Mouse (Mus musculus) c-Kit-positive CD71-positive TER-119-positive erythroid progenitor cells, embryonic 14.5 days (primary cell): ENCODE measurements at regions not wholly inside any gene's neighbourhood (a gene's known extent, or its start where the extent isn't known, plus 50 kb on each side); places are given as distances from the start of the nearest gene placed in this dataset.

Experiments used
- DNase-seq: peaks from one replicate; pipeline ENCODE4 v3.0.0-alpha.2; 2013; ENCODE audit warnings: low spot score

- no peak for DNase-seq
Measured at GRCm38 (mm10) chr13:71506777-71507176, 456.7 kb downstream of the Irx1 start.

- no peak for DNase-seq
Measured at GRCm38 (mm10) chr13:71489773-71490172, 473.8 kb downstream of the Irx1 start.

- no peak for DNase-seq
Measured at GRCm38 (mm10) chr13:71481205-71481604, 482.3 kb downstream of the Irx1 start.

GRCm38 (mm10) chr13:71461552-71461951, 502.0 kb downstream of the Irx1 start:
- DNase-seq, result no peak

DNA sequence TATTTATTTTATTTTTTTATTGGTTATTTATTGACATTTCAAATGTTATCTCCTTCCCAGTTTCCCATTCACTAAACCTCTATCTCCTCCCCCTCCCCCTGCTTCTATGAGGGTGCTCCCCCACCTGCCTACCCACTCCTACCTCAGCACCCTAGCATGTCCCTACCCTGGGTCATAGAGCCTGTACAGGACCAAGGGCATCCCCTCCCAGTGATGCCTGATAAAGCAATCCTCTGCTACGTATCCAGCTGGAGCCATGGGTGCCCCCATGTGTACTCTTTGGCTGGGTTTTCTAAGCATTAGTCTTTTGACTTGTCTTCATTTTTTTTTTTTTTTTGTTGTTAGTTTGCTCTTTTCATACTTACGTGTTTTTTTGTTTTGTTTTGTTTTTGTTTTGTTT, 502.9 kb downstream of the Irx1 start:
- DNase-seq, result no peak

- no peak for DNase-seq
Measured at GRCm38 (mm10) chr13:71460097-71460496, 503.4 kb downstream of the Irx1 start.

DNA sequence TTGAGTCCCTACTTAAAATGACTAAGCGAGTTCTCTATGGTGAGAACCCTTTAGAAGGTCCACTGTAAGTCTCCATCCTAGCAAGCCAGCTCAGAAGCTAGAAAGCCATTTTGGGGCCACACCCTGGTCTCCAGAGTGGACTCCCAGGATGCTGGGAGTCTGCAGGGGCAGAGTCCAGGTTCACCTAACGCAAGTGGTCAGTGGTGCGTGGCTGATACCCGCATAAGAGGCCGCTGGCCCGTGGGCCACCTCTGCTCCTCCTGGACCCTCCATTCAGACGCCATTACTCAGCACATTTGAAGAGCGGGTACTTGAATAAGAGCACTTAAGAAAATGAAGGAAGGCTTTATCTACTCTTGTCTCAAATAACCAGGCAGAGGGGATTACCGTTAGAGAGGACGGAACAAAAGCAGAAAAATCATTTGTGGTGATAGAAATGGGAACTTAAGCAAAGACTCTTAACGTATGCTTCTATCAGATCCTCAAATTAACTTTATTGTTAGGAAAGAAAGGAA, 504.4 kb downstream of the Irx1 start:
- no peak for DNase-seq

- DNase-seq, result peak; percentile 0
Measured at GRCm38 (mm10) chr13:71458061-71458935, 505.2 kb downstream of the Irx1 start.

DNA sequence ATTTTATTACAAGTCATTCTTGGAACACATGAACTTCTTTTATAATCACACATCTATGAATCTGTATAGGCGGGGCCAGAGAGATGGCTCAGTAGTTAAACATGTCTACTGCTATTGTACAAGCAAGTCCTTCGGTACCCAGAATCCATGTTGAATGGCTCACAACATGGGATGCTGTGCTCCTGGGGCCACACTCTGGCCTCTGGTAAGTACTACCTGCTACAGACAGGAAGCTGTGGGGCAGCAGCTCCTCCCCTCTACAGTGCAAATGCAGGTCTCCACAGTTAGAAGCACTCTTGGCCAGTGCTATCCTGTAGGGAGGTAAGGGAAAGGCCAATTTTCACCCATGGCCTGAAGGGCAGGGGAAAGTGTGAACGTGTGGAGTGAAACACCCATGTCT, 506.0 kb downstream of the Irx1 start:
- no peak for DNase-seq

DNA sequence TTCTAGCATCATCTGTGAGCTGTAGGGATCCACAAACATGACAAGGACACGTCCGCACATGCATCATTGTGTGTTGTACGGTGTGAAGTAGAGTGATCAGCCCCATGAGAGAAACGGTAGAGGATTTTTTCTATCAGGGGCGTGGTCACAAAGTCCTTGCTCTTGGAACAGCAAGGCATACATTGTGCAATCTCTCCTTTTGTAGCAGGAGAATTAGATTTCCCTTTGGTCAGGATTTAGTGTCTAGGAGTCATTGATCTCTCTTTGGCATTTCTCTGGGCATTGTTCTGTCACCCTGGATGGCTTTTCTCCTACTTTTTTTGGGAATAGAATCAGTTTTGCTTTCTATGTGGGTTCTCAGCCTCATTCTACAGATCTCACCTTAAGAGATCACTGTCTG, 511.3 kb downstream of the Irx1 start:
- no peak for DNase-seq

DNA sequence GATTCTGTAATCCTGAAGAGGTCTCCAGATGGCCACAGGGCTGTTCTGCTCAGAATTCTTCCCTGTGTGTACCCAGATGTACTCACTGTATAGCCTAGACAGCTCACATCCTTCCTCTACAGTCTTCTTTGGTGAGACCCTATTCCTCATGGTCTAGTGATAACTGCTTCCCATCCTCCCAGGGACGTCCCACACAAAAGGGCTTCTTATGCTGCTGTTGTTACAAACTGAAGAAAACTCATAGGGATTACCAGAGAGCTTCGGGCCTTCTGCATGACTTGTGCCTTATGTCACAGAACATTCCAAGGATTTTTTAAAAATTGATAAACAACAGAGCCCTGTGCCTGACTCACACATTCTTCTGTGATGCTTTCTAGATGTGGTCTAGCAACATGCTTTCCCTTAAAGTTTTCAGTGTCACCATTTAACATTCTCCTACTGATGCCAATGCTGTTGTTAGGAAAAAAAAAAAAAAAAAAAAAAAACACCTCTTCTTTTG, 525.9 kb downstream of the Irx1 start:
- DNase-seq, result no peak

GRCm38 (mm10) chr13:71403654-71404560, 559.6 kb downstream of the Irx1 start:
- DNase-seq, result no peak

- DNase-seq, result no peak
Measured at GRCm38 (mm10) chr13:71393716-71394309, 552.2 kb upstream of the Adamts16 start.

DNA sequence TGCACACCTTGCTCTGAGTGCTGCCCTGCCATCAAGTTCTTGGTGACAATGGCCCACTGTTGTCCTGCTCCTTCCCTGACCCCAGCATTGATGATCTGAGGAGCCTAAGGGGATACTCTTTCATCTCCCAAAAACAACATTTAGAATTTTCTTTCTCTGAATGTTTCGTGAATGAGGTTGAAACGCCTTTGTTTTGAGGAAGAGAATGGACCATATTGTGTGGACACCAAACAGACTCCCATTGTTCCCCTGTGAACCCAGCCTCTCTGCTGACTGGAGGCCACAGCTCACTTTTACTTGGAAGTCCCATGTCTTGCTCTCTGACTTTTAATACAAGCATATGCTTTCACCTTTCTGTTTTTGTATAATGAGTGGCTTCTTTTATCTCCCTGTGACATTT, 537.0 kb upstream of the Adamts16 start:
- no peak for DNase-seq

GRCm38 (mm10) chr13:71375909-71376606, 534.4 kb upstream of the Adamts16 start:
- DNase-seq, result no peak

- DNase-seq, result no peak
Measured at GRCm38 (mm10) chr13:71372701-71373685, 531.4 kb upstream of the Adamts16 start.

DNA sequence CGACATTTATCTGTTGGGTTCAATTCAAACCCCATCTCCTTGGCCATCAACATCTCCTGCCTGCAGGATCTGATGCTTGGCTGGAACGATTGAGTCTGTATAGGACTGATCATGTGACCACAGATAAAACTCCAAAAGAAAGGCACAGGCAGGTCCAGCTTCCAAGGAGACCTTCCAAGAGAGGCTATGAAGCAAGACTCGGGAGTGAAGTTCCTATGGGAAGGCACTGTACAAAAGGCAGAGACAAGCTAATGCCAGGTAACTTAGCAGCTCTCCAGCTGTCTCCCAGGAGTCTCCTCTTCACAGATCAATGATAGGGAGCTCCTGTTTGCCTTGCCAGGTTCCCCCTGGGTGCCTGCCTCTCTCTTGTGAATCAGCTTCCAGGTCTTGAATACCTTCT, 528.2 kb upstream of the Adamts16 start:
- DNase-seq, result no peak

DNA sequence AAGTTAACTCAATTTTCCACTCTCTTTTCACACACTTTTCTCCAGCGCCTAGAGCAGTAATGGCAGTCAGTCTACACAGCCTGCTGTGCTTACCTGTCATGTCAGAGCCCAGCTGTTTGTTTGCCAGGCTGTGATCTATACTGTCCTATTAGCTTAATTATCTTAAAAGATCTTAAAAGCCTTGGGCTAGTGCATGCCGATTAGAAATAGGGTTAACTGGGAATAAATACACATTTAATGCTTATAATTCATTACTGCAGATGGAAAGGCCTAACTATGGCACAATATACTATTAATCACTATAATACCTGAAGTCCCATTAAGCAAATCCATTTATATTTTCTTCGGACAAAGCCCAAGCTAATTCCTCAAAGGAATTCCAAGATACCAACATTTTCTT, 523.6 kb upstream of the Adamts16 start:
- no peak for DNase-seq

DNA sequence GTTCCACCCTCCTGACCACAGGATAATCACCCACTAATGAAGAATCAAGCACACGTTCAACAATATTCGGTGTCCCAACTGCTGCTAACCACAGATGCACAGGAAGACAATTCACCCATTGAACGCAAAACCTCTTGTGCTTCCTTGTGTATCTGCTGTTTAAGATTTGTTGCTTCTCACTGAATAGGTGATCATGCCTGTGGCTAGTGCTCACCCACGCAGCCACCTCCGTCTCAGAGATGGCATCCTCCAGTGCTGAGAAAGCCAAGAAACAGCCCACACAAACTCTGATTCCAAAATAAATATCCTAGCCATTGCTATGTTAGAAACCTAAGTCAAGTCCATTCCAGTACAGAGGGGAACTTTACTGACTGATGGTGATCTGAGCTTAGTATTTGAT, 520.7 kb upstream of the Adamts16 start:
- no peak for DNase-seq

DNA sequence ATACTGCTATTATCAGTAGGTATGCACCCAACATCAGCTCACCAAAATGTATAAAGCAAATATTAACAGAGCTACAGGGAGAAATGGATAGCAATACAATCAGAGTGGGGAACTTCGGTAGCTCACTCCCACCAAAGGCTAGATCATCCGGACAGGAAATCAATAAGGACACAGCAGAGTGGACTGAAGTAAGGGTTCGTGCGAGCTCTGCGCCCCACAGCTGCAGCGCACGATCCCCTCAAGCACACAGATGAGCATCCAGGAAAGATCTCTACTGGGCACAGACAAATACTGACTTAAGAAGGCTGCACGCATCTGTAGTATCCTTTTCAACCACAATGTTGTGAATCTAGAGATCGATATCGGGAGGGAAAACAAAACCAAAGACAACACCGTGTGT, 517.5 kb upstream of the Adamts16 start:
- DNase-seq, result no peak
